19 mouse cellular contexts compared by ENCODE assay signal in genomic region chr4:133268931-133269330, GRCm38 (mm10). TPM values are rescaled to one million over a fixed set of nuclear protein-coding genes. Genes with fewer than 3 reads are reported as not detected.
"Had no signal": no experiment of that assay in that cellular context is flagged by ENCODE, and none has a peak within 500 bp of the region (broad histone marks: within the 10 kb centered on the region; RNA-seq: fewer than 3 reads in every experiment).

No protein-coding gene starts in this region.

- H3K27ac ChIP-seq: neural tube, embryonic 15.5 days; stomach, embryonic 15.5 days; stomach, postnatal 0 days had no signal

- DNase-seq: retina, postnatal 1 day; right cerebral cortex, adult 18-20 months; right cerebral cortex, postnatal 14 days; right cerebral cortex, postnatal 25 days; right cerebral cortex, postnatal 4 days; spleen, adult 18-20 months; thymus, adult 18-20 months; thymus, adult 2 months; thymus, postnatal 14 days; thymus, postnatal 25 days; thymus, postnatal 36 days; thymus, postnatal 4 days had no signal

- H3K27me3 ChIP-seq: neural tube, embryonic 15.5 days; stomach, embryonic 15.5 days had no signal

- H3K9ac ChIP-seq: neural tube, embryonic 15.5 days; stomach, embryonic 15.5 days had no signal

- H3K4me1 ChIP-seq: neural tube, embryonic 15.5 days; stomach, embryonic 15.5 days had no signal

- H3K4me3 ChIP-seq: neural tube, embryonic 15.5 days; stomach, embryonic 15.5 days had no signal

RNA-seq across cellular contexts. Expression of gene Gpr3, which starts 56.6 kb away (rescaled TPM):
- total RNA-seq: neutrophil, adult 5-6 weeks had no signal
- polyA plus RNA-seq: small intestine, adult 2 months; stomach, embryonic 14.5 days; thymus, adult 2 months; thymus, postnatal 0 days had no signal
